Mouse (Mus musculus) olfactory bulb, adult 2 months (tissue): ENCODE results near the gene Rae1. TPM values are rescaled to one million over a fixed set of nuclear protein-coding genes. Genes with fewer than 3 reads are reported as not detected.

Experiments used
- H3K27ac ChIP-seq: fragments of 200-500 bp; 2 replicates; pipeline ENCODE4 v1.5.1; 2012; ENCODE audit warnings: low read depth, low read length; ENCODE audit not compliant: insufficient read depth
- H3K4me1 ChIP-seq: fragments of 200-500 bp; 2 replicates; pipeline ENCODE4 v1.6.1; 2012; ENCODE audit warnings: low read length; ENCODE audit not compliant: control insufficient read depth, insufficient read depth
- H3K4me3 ChIP-seq: fragments of 200-500 bp; 2 replicates; pipeline ENCODE4 v1.5.1; 2012; ENCODE audit warnings: mild to moderate bottlenecking, low read depth, low read length, moderate library complexity; ENCODE audit not compliant: insufficient read depth
- CTCF ChIP-seq: fragments of 200-500 bp; IDR thresholded peaks from 2 replicates; pipeline ENCODE4 v1.5.1; 2012; ENCODE audit warnings: low read depth, mild to moderate bottlenecking, low read length, moderate library complexity; ENCODE audit not compliant: insufficient read depth
- POLR2A ChIP-seq: fragments of 200-500 bp; IDR thresholded peaks from 2 replicates; pipeline ENCODE4 v1.6.1; 2012; ENCODE audit warnings: mild to moderate bottlenecking, low read depth, low read length, moderate library complexity; ENCODE audit not compliant: insufficient read depth
- WGBS: fragments of 180-500 bp; shearing (Covaris S2); methylation state at CpG from one replicate; pipeline ENCODE4 v1.1.7; 2018; 5-methylcytosine and 5-hydroxymethylcytosine counted together
- polyA plus RNA-seq: library from polyadenylated mRNA; stranded (reverse); fragments of >200 nt; gene quantifications from 2 replicates; pipeline ENCODE4 v1.2.4, GENCODE M21; 2012; ENCODE audit warnings: low replicate concordance; ENCODE audit not compliant: missing spikeins, insufficient read depth, insufficient read length

The Rae1 gene
- not detected in 2 replicates for polyA plus RNA-seq

- Histone ChIP-seq H3K27ac (no peak within 1 kb of the TSS), H3K4me3 (peak within 1 kb of the TSS; percentile 79), H3K4me1 (peaks cover 15% of the 10 kb centered on the region)
- TF ChIP-seq POLR2A (peak; percentile 62; the same call in 1 of the 2 replicates), CTCF (peak; percentile 95)
- under 1% methylated on average over 45 of the region's 45 CpGs for WGBS
Observed at GRCm38 (mm10) chr2:172999630-173000284, at the start of gene Rae1. Rae1 (plus strand) TSS chr2:173000117.

GRCm38 (mm10) chr2:172950119-172950676 lies 49.7 kb upstream of the Rae1 start:
- Histone ChIP-seq H3K4me1 (no peaks in the 10 kb centered on the region), H3K27ac (0 out of 2 replicates have a peak overlapping the region, but pooled peaks have one; percentile 7), H3K4me3 (no peak overlapping the region)
- TF ChIP-seq CTCF (no peak), POLR2A (no peak)
- WGBS: 70% methylated on average over 9 of the region's 9 CpGs

GRCm38 (mm10) chr2:172950722-172951121 lies 49.2 kb upstream of the Rae1 start:
- TF ChIP-seq POLR2A (no peak), CTCF (no peak)
- WGBS: 65% methylated on average over 11 of the region's 11 CpGs
- Histone ChIP-seq H3K4me3 (no peak overlapping the region), H3K4me1 (no peaks in the 10 kb centered on the region), H3K27ac (no peak overlapping the region)

- Histone ChIP-seq H3K27ac (no peak overlapping the region), H3K4me3 (no peak overlapping the region), H3K4me1 (no peaks in the 10 kb centered on the region)
- TF ChIP-seq CTCF (no peak), POLR2A (no peak)
- 82% methylated on average over 2 of the region's 2 CpGs for WGBS
Observed at GRCm38 (mm10) chr2:172951976-172952375, 47.9 kb upstream of the Rae1 start.

- no peak overlapping the region for H3K27ac ChIP-seq
- TF ChIP-seq POLR2A (no peak), CTCF (no peak)
- 43% methylated on average over 5 of the region's 5 CpGs for WGBS
- H3K4me3 ChIP-seq: no peak overlapping the region
- H3K4me1 ChIP-seq: no peaks in the 10 kb centered on the region
Observed at GRCm38 (mm10) chr2:172958579-172958978, 41.3 kb upstream of the Rae1 start.

GRCm38 (mm10) chr2:172959006-172959768 lies 40.7 kb upstream of the Rae1 start:
- WGBS: 54% methylated on average over 13 of the region's 13 CpGs
- Histone ChIP-seq H3K27ac (no peak overlapping the region), H3K4me3 (no peak overlapping the region), H3K4me1 (no peaks in the 10 kb centered on the region)
- TF ChIP-seq CTCF (no peak), POLR2A (no peak)

GRCm38 (mm10) chr2:172960350-172960749 lies 39.6 kb upstream of the Rae1 start:
- WGBS: 91% methylated on average over 3 of the region's 3 CpGs
- no peaks in the 10 kb centered on the region; the same call in 1 of the 2 replicates for H3K4me1 ChIP-seq
- no peak for TF ChIP-seq POLR2A
- TF ChIP-seq CTCF: no peak
- H3K27ac ChIP-seq: no peak overlapping the region
- H3K4me3 ChIP-seq: no peak overlapping the region

GRCm38 (mm10) chr2:172961211-172961610 lies 38.7 kb upstream of the Rae1 start:
- WGBS: 48% methylated on average over 6 of the region's 6 CpGs
- no peak overlapping the region for H3K4me3 ChIP-seq
- H3K4me1 ChIP-seq: no peaks in the 10 kb centered on the region; the same call in 1 of the 2 replicates
- no peak overlapping the region for H3K27ac ChIP-seq
- TF ChIP-seq POLR2A: no peak
- no peak for TF ChIP-seq CTCF

- H3K27ac ChIP-seq: no peak overlapping the region
- no peak overlapping the region for H3K4me3 ChIP-seq
- H3K4me1 ChIP-seq: no peaks in the 10 kb centered on the region; the same call in 1 of the 2 replicates
- WGBS: 79% methylated on average over 11 of the region's 11 CpGs
- TF ChIP-seq CTCF (no peak), POLR2A (no peak)
Observed at GRCm38 (mm10) chr2:172965249-172965648, 34.7 kb upstream of the Rae1 start.
